Mouse (Mus musculus) lung, postnatal 10 days (tissue): ENCODE results near the gene P3h4.

Experiments
- DNase-seq: peaks from one replicate; pipeline ENCODE4 v3.0.0; 2021

Gene P3h4

DNA sequence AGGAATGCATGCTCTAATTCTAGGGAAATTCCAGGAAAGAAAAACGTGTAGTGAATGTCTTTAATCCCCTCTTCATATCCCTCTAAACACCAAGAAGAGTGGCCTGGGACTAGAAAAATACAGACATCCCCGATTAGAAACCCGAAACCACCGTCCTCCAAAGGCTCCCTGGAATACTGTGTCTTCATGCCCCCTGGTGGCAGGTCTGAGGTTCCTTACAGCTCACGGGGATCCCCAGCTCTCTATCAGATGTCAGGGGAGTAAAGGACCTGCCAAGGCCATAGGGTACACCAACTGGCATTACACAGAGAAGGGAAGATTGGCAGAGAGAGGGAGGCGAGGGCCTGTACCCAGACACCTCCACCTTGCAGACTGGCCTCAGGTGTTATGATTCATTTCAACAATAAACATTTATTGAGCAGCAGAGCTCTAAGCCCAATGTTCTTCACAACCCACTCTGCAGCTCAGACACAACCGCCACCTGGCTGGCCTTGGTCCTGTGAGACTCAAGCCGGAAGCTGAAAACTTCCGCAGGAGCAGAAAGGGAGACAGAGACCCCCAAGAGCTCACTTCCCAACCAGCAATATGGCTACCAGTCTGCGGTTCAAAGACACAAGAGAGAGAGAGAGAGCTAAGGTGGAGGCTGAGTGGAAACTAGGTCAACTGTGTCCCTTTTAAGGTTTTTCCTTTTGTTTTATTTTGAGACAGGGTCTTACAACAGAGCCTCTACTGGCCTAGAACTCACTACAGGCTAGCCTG is 6.4 kb downstream of the P3h4 start:
- DNase-seq, result peak; percentile 89

DNA sequence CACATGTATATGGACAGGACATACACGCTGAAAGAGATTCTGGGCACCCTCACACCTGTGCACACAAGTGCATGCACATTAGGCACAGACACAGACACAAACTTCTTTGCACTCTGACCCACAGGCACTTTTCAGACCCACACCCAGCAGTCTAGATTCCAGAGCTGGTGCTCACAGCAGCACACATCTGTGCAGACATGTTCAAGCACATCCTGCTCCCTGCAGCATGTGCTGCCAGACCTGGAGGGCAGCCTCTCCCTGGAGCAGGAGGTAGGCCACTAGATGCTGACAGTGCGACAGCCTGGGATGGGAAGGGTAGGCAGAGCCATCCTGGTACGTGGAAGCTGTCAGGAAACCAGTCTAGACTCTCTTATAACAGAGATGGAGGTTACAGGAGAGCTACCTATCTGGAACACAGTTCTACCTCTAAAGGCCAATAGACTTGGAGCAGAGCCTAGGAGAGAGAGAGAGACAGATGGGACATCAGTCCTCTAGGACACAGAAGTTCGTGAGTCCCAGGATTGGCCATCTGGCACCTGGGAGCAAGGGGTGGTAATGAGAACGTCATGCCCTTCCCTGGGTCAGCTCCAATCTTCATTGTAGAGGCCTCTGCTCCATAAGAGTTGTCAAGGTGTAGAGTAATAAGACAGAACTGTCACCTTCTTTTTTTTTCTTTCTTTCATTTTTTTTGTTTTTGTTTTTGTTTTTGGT is 7.5 kb downstream of the P3h4 start:
- no peak for DNase-seq

DNA sequence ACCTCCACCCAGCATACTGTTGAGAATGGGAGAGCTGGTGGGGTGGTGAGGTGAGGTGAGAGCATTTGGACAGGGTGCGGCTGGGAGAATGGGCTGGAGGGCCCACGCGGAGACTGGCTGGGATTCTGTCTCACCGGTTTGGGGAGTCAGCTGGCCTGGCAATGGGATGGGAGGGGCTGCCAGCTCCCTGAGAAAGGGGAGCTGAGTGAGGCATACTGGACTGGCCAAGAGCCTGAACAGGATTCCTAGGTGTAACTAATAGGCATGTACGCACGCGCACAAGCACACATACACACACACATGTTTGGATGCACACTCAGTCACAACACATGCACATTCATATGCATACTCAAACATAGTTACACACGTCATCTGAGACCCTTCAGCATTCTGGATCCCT is 8.4 kb downstream of the P3h4 start:
- no peak for DNase-seq

DNA sequence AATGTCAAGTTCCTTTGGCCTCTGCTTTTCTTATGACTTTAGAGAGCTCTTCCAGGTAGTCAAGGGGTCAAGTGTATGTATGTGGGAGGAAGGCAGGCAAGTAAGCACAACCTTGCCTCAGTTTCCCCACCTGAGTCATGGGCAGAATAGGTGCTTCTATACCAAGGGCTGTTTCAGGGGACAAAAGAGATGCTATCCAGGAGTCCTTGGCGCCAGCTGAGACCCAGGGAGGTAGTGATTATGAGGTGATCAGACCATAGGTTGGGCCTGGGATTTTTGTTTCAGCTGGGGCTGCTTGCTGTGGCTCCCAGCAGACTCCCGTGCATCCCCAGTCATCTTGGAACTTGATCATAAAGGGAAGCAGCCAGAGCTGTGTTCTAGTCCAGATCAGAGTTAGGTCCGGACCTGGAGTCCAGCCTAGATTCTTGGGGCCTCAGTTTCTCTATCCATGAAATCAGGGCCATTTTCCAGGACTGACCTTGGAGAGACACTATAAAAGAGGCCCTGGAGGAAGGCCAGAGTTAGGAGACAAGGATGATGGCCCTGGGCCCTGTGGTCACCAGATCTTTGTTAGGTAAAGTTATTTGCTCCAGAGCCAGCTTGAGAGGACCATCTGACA is 10.1 kb downstream of the P3h4 start:
- no peak for DNase-seq

DNA sequence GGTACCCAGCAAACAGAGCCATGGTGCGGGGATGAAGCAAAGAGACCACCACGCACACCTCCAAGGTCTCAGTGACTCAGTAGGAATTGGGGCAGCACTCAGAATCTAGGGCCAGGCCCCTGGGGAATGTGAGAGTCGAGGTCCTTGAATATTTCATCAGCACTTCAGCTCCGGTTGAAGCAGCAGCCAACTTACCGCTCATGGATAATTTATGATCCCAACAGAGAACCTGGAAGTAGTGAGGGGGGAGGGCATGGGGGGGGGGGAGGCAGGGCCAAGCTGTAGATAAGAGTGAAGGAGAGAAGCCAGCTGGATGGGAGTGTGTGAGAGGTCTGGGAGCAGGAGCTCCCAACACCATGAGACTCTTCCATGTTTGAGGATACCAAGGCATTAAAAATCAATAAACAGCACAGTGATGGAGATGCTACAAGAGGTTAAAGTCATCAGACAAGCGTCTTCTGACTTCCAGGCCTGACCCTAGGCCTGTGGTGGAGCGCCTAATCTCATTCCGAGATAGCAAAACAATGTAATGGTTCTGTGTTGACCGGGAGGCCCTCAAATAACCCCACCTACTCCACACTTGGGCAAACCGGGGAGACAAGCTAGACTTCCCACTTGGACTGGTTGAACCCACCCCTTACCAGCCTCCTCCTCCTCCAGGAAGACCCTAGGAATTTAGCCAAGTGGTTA is 11.0 kb downstream of the P3h4 start:
- DNase-seq, result no peak

DNA sequence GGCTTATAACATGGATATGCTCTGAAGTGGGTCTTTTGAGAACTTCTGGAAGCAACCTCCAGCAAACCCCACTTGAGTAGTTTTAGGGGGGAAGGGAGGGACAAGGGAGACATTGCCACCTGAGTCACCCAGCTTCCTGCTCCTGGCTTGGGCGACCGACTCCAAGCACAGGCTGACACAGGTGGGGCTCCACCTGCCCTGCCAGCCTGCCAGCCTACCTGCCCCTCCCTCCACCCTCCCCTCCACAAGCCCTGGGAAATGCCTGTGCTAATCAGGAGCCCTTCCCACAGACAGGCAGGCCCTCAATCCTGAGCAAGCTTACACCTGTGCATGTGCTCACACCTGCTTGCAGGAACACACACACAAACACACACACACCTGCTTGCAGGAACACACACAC is 12.0 kb downstream of the P3h4 start:
- peak; percentile 56 for DNase-seq

DNA sequence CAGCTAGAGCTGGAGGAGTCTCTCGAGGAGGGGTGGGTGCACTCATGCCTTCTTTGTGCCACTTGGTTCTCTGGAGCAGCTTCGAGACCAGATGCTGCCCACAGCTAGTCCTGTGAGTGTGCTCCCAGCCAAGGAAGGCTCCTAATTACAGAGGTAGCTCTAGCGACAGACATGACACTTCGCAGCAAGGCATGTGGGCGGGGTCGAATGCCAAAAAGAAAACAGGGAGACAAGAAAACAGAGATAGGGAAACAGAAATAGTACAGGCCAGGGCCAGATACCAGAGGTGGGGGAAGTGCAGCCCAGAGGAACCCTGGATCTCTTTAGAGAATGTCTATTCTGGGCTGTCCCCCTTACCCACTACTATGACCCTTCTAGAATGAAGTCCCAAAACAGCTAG is 12.4 kb downstream of the P3h4 start:
- no peak for DNase-seq

DNA sequence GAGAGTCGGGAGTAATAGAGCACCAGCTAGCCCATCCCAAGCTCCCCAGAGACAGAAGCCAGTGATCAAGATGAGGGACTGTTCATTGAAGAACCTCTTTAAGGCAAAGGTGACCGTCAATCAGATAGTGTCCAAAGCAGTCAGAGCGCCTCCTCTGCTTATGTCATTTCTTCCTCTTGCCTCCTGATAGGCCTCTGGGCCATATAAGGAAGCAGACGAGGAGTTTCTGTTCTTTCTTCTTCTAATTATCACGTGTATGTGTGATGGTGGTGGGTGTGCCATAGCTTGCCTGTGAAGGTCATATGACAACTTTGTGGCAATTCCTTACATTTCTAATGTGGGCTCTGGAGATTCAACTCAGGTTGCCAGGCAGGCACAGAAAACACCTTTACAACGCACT is 13.8 kb downstream of the P3h4 start:
- DNase-seq, result no peak

DNA sequence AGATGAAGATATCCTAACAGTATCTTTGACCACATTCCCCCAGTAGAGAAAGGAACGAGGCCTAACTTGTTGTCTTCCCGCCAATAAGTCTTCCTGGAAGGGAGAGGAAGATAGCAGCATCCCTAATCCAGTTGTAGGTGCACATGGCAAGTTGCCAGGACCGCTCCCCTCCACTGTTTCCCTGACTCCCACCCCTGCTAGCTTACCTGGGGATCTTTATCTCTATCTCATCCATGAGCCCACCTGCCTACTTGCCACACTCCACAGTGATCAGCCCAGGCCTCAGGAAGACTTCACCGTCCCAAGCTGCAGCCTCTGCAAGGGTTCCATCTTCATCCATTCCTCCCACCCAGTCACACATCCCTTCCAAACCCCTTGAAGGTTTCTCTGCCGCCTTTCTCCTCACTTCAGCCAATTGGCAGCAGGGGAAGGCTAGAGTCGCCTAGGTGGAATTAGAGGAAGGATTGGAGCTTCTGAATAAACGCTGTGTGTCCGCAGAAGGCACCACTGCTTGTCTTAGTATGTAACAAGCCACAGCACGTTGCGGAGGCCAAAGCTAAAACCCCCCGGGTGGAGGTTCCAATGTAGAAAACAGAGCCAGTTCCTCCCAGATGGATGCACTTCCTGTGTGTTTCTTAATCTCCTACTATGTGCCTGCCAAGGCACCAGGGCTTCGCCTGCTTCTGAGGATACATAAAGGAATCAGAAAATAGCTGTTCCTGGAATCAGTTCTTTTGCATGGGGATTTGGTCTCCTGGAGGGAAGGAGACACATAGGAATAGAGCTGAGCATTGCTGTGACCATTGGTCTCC is 14.7 kb downstream of the P3h4 start:
- DNase-seq, result no peak

DNA sequence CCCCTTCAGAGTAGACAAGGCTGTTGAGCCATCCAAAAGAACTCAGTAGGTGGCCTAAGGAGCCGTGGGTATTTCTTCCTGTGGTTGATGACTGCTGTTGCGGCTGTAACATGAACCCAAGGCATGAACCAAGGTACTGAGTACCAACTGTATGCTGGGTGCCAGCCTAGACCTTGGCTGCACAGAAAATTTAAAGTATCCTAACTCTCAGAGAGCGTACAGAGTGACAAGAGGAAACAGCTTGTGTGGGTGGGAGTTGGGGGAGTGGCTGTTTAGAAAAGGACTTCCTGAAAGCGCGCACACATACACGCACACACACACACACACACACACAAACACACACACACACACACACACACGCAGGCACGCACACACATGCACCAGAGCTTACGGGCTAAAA is 15.3 kb downstream of the P3h4 start:
- peak; percentile 77 for DNase-seq

DNA sequence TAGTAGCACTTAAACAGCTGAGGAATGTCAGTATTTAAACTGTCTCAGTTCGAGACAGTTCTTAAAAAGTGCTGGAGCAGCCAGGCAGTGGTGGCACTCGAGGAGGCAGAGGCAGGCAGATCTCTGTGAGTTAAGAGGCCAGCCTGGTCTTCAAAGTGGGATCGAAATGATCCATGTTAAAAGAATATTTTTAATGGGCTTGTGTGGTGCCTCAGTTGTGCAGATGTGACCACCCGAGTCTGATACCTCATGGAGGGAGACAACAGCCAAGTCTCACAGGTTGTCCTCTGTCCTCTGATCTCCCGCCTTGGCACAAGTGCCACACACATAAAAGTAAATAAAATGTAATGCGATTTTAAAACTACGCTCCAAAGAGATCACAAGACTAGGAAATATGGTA is 16.1 kb downstream of the P3h4 start:
- DNase-seq, result no peak

DNA sequence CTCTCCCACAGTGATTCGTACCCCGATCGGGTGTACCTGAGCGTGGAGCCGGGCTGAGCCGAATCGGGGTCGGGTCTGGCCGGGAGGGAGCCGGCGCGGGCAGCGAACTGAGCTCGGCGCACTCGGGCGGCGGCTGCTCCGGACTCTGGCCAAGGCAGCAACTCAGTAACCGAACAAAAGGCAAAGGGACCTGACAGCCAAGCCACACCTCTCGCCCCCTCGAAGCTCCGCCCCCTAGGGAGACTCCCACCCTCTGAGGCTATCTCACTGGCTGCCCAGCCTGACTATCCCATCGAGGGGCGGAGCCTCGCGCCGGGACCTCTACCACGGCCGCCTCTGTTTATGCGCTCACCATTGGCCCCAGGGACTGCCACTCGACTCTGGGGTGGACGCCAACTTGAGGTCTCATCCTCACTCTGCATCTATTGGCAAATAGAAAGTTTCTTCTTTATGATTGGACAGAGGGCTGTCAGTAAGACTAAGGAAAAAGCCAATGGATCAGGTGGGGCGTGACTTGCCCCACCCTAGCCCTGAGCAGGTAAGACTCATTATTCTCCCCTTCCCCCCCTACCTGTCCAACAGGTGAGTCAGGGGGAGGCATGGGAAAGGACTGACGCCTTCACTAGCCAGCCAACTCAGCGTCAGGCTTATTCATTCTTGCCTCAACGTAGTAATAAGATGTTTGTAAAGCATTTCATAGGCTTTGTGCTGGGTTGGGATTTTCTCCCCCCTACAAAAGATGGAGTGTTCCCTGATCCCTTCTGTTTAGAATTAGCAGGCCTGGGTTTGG is 16.8 kb downstream of the P3h4 start, which contains the start of gene Jup:
Gene Jup (minus strand): TSS at position 164 of the 790 bp plus-strand sequence.
- peak; percentile 100 for DNase-seq

DNA sequence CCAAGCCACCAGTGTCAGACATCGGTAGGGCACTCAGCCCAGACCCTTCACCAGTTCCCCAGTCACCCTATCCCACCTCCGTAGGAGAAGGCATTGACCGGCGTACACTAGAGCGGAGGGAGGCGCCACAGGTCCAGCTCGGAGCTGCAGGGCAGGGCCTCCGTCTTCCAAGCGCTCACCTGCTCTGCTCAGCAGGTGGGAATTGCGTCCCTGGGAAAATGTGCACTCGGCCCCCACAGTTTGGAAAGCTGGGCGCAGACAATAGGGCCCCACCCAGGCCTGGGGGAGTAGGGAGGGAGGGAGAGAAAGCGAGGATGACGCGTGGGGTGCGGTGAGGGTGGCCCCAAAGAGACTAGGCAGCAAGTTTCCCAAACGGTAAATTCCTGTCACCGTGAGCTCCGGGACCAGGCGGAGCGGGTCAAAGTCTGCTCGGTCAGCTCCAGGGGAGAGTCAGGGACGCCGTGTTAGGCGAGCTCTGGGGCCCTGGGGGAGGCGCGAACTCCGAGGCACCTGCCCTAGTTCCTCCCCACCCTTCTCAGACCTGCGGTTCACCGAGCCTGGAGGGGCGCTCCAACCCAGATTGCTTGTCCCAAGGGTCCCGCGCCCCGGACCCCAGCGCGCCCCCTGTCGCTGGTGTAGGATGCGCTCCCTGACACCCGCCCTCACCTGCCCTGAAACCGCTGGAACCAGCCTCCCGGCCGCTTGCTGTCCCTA is 17.6 kb downstream of the P3h4 start:
- DNase-seq, result peak; percentile 63

DNA sequence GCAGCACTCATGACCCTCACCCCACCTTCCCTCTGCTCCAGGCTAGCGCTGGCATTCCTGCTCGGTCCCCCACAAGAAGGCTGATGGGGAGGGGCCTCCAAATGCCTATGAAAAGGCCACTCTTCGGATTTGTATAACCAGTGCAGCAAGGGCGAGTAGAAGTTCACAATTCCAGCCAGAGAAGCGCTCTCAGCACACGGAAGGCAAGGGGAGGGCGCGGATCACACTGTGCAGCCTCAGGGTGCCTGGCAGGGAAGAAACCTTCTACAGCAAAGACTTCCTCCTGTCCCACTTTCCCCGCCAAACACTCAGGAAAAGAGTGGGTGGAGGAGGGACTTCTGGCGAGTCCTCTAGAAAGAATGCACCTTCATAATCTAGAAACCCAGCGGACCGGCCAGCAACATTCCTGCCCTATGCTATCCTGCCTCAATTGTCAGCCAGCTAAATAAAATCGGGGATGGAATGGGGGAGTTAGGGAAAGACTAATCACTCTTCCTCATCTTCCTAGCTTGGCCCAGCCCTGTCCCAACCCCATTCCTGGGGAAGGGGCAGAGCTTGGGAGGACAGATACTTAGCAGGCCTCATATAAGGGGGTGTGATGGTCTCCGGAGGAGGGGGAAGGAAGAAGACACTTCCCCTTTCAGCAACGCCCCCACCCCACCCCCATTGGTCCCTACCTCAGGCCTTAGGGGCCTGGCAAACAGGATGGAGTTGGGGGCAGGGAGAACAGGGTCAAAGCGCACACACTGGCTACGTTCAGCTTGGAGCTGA is 18.6 kb downstream of the P3h4 start:
- peak; percentile 75 for DNase-seq

DNA sequence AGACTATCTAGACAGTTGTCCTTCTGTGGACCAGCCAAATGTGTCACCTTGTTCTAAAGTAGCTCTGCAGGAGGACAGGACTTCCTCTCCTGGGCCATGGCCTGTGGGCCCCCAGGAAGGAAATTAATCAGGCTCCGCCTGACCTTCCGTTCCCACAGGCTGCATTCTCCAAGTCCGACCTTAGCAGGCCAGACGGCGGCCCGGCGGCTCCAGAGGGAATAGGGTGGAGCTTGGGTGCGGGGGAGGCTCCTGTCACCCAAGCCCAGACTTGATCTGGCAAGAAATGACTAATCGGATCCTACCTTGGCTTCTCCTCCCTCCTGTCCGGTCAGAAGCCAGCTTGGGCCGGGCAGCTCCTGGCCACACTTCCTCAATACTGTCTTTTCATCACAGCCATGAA is 19.4 kb downstream of the P3h4 start:
- peak; percentile 86 for DNase-seq

DNA sequence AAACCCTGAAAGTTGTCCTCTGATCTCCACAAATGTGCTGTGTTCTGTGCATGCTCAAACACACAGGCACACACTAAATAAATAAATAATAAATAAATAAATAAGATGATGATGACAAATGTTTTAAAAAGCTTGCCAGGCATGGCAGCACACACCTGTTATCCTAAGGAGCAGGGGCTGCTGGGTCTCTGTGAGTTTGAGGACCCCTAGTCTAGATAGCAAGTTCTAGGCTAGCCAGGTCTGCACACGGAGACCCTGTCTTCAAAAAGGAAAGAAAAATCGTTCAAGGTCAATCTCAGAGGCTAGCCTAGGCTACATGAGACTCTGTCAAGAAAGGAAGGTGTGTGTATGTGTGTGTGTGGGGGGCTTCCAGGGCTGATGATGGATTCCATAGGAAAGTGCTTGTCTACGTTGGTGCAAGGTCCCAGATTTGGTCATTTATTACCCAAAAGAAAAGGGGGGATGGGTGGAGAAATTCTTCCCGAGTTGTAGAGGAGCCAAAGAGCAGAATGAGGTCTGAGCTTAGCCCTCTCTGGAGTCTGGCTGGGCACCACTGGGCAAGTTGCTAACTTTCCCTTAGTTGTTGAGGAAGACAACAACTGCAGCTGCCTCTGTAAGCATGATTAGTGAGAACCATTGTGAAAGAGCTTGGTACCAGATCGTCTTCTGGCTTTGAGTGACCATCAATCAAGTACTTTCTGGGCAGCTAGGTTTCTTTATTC is 20.1 kb downstream of the P3h4 start:
- DNase-seq, result no peak

DNA sequence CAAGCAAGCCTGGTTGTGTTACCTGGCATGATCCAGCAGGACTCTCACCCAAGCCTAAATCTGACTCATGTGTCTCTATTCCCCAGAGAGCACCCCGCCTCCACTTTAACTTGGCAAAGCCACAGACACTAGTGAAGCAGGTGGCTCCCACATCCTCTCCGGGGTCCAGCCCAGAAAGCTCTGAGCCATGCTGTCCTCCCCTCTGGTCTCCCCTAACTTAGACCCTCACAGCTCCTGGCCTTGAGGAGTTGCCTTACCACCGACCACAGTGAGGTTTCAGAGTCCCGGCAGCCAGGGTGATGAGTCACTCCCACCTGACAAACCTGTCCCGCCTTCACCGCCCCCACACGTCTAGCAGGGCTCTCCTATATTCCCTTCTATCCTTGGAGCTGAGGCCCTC is 20.9 kb downstream of the P3h4 start:
- no peak for DNase-seq

DNA sequence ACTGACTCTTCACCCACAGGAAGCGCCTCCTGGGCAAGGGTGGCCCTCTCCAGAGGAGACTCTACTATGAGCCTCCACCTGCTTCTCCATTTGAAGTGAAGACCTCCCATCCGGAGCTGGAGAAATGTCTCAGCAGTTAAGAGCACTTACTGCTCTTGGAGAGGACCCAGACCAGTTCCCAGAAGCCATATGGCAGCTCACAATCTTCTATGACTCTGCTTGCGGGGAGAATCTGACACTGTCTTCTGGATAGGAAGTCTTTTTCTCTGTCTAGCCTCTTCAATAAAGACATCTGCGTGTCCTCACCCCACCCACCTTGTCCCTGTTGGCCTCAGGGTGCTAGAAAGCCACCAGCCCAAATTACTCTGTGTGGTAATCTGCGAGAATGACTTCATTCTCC is 21.7 kb downstream of the P3h4 start:
- DNase-seq, result no peak

DNA sequence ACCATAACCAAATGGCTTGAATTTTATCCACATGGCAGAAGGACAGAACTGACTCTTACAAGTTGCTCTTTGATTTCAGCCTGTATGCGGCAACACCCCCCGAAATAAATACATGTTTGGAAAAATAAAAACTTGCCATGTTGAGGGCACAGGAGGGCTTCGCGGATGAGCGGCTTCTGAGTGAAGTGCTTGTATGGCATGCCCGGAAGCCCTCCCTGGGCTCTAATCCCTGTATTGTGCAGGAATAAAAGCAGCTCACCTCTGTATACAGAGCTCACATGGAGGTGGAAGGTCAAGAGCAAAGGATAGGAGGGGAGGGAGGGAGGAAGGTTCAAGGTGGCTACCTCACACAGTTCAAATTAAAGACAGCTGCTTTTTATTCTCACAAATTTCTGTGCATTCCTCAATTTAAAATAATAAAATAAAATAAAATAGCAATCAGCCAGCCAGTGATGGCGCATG is 22.7 kb downstream of the P3h4 start:
- DNase-seq, result no peak
